Mouse (Mus musculus): ENCODE data around the gene Yap1. TPM values are rescaled to one million over a fixed set of nuclear protein-coding genes. Genes with fewer than 3 reads are reported as not detected.

The Yap1 gene
- polyA plus RNA-seq (2014; fragmentation: Nextera tagmentation; extraction: Ambion mirVana): 22.1 and 25.0 TPM in 2 replicates

- WGBS: under 1% methylated on average over 72 of the region's 79 CpGs
- H3K9ac ChIP-seq (ENCODE audit: low read length): peak within 1 kb of the TSS; percentile 94
- no peaks in the 10 kb centered on the region for H3K9me3 ChIP-seq (ENCODE audit: control insufficient read depth, low read length)
- ATAC-seq (ENCODE audit: low FRiP score) (peak; percentile 87), DNase-seq (ENCODE audit: low spot score, missing footprints) (peak; percentile 99)
- H3K4me1 ChIP-seq (ENCODE audit: control insufficient read depth, insufficient read depth, low read length): peaks cover 9% of the 10 kb centered on the region
- no peaks in the 10 kb centered on the region for H3K36me3 ChIP-seq (ENCODE audit: control insufficient read depth, insufficient read depth, low read length)
- H3K27me3 ChIP-seq (ENCODE audit: control insufficient read depth, insufficient read depth, low read length): no peaks in the 10 kb centered on the region
- H3K27ac ChIP-seq (ENCODE audit: low read depth, low read length): peak within 1 kb of the TSS; percentile 87
- H3K4me2 ChIP-seq: peak within 1 kb of the TSS; percentile 76
- H3K4me3 ChIP-seq (ENCODE audit: low read depth, low read length): peak within 1 kb of the TSS; percentile 78
These were observed at the start of gene Yap1 for GRCm38 (mm10) chr9:8004370-8004991. Gene Yap1 (minus strand): TSS chr9:8004596.

DNA sequence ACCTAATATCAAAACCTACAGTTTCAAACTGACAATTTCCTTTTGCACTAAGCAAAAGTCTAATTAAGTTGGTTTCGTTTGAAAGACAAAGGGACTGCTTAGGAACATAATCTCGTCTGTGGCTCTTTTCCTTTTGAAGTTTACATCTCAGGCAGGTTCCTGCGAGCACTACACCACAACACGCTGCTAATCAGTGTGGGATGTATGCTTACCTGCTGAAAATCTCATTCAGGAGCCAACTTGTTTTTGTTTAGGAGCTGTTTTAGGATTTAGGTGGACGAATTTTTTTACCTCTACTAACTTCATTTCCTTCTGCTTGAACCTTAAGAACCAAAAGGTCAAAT, 38.6 kb upstream of the Yap1 start:
- peak; percentile 55 for ATAC-seq (ENCODE audit: low FRiP score)
- Histone ChIP-seq H3K9ac (ENCODE audit: low read length) (peak overlapping the region; percentile 75; the same call in 1 of the 2 replicates), H3K4me3 (ENCODE audit: low read depth, low read length) (no peak overlapping the region), H3K36me3 (ENCODE audit: control insufficient read depth, insufficient read depth, low read length) (no peaks in the 10 kb centered on the region), H3K27ac (ENCODE audit: low read depth, low read length) (no peak overlapping the region), H3K9me3 (ENCODE audit: control insufficient read depth, low read length) (no peaks in the 10 kb centered on the region), H3K27me3 (ENCODE audit: control insufficient read depth, insufficient read depth, low read length) (no peaks in the 10 kb centered on the region), H3K4me2 (peak overlapping the region; percentile 67), H3K4me1 (ENCODE audit: control insufficient read depth, insufficient read depth, low read length) (no peaks in the 10 kb centered on the region)
- no peak for DNase-seq (ENCODE audit: low spot score, missing footprints)
- WGBS: 18% methylated on average over 5 of the region's 5 CpGs

DNA sequence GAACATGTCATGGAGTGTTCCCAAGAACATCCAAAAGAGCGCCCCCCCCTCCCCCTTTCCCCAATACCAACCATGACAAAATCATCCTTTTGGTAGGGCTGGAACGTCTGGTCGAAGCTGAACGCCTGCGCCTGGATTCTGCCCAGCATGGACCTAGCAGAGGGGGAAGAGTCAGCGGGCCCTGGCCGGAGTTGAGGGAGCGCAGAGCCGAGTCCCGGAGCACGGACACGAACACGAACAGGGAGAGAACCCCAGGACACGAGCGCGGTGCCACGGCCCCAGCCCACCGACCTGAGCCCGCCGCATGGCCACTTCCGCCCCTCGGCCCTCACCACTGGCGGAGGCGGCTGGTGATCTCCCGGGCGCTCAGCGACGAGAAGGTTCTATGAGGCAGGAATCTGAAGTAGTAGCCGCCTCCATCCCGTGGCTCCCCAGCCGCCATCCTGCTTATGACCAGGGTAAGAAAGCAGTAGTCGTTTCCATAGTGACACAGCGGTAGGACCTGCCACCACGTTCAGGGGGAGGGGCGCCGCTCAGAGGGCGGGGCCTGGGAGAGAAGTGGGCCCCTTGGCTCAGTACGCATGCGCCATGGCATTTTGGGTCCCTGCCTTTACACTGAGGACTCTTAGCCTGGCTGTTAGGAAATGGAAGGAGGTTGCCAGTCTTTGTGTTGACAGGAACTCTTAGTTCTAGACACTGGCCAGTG, 38.1 kb upstream of the Yap1 start, which contains the start of gene Cfap300:
Gene Cfap300 (minus strand): TSS at position 486 of the 706 bp plus-strand sequence.
- ATAC-seq (ENCODE audit: low FRiP score) (peak; percentile 99), DNase-seq (ENCODE audit: low spot score, missing footprints) (peak; percentile 100)
- Histone ChIP-seq H3K9ac (ENCODE audit: low read length) (peak within 1 kb of the TSS; percentile 75), H3K4me3 (ENCODE audit: low read depth, low read length) (peak within 1 kb of the TSS; percentile 66), H3K4me1 (ENCODE audit: control insufficient read depth, insufficient read depth, low read length) (no peaks in the 10 kb centered on the region), H3K4me2 (peak within 1 kb of the TSS; percentile 67), H3K27ac (ENCODE audit: low read depth, low read length) (peak within 1 kb of the TSS; percentile 58), H3K9me3 (ENCODE audit: control insufficient read depth, low read length) (no peaks in the 10 kb centered on the region), H3K36me3 (ENCODE audit: control insufficient read depth, insufficient read depth, low read length) (no peaks in the 10 kb centered on the region), H3K27me3 (ENCODE audit: control insufficient read depth, insufficient read depth, low read length) (no peaks in the 10 kb centered on the region)
- WGBS: 0% methylated on average over 38 of the region's 39 CpGs

- H3K36me3 ChIP-seq (ENCODE audit: control insufficient read depth, insufficient read depth, low read length): no peaks in the 10 kb centered on the region
- no peak overlapping the region for H3K4me3 ChIP-seq (ENCODE audit: low read depth, low read length)
- H3K9ac ChIP-seq (ENCODE audit: low read length): no peak overlapping the region
- no peaks in the 10 kb centered on the region for H3K4me1 ChIP-seq (ENCODE audit: control insufficient read depth, insufficient read depth, low read length)
- no peak overlapping the region for H3K27ac ChIP-seq (ENCODE audit: low read depth, low read length)
- DNase-seq (ENCODE audit: low spot score, missing footprints): no peak
- no peaks in the 10 kb centered on the region for H3K9me3 ChIP-seq (ENCODE audit: control insufficient read depth, low read length)
- 38% methylated on average over 7 of the region's 7 CpGs for WGBS
- no peaks in the 10 kb centered on the region for H3K27me3 ChIP-seq (ENCODE audit: control insufficient read depth, insufficient read depth, low read length)
- peak; percentile 41; the same call in 1 of the 2 replicates for ATAC-seq (ENCODE audit: low FRiP score)
- H3K4me2 ChIP-seq: no peak overlapping the region
These were observed 31.1 kb upstream of the Yap1 start for GRCm38 (mm10) chr9:8035546-8035945.

- H3K4me1 ChIP-seq (ENCODE audit: control insufficient read depth, insufficient read depth, low read length): no peaks in the 10 kb centered on the region
- H3K36me3 ChIP-seq (ENCODE audit: control insufficient read depth, insufficient read depth, low read length): no peaks in the 10 kb centered on the region
- DNase-seq (ENCODE audit: low spot score, missing footprints) (no peak), ATAC-seq (ENCODE audit: low FRiP score) (no peak)
- H3K27ac ChIP-seq (ENCODE audit: low read depth, low read length): no peak overlapping the region
- H3K27me3 ChIP-seq (ENCODE audit: control insufficient read depth, insufficient read depth, low read length): no peaks in the 10 kb centered on the region
- H3K4me2 ChIP-seq: no peak overlapping the region
- no peak overlapping the region for H3K9ac ChIP-seq (ENCODE audit: low read length)
- H3K4me3 ChIP-seq (ENCODE audit: low read depth, low read length): no peak overlapping the region
- no peaks in the 10 kb centered on the region for H3K9me3 ChIP-seq (ENCODE audit: control insufficient read depth, low read length)
- WGBS: 55% methylated on average over 4 of the region's 4 CpGs
These were observed 30.7 kb upstream of the Yap1 start for GRCm38 (mm10) chr9:8035091-8035490.

- 84% methylated on average over 1 of the region's 1 CpGs for WGBS
- ATAC-seq (ENCODE audit: low FRiP score): no peak
These were observed 29.7 kb upstream of the Yap1 start for GRCm38 (mm10) chr9:8034143-8034542.

DNA sequence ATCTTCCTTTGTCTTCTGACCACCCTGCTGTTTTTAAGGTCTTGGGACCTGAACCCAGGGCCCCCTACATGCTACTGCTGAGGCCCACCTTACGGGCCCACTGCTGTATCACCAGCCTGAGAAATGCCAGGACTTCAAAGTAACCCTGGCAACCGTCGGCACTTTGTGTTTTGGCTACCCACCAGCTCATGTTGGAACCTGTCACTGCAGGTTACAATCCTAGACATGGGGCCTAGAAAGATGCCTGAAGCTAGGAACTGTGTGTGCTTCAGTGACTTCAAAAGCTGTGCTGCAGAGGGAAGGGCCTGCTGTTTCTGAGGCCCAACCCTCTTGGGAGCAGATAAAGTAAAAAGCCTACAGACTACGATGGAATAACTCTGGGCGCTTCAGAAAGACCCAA, 28.5 kb upstream of the Yap1 start:
- no peaks in the 10 kb centered on the region for H3K9me3 ChIP-seq (ENCODE audit: control insufficient read depth, low read length)
- H3K27ac ChIP-seq (ENCODE audit: low read depth, low read length): no peak overlapping the region
- H3K36me3 ChIP-seq (ENCODE audit: control insufficient read depth, insufficient read depth, low read length): no peaks in the 10 kb centered on the region
- H3K4me1 ChIP-seq (ENCODE audit: control insufficient read depth, insufficient read depth, low read length): no peaks in the 10 kb centered on the region
- no peak overlapping the region for H3K4me3 ChIP-seq (ENCODE audit: low read depth, low read length)
- H3K4me2 ChIP-seq: no peak overlapping the region
- no peak for ATAC-seq (ENCODE audit: low FRiP score)
- WGBS: 80% methylated on average over 5 of the region's 5 CpGs
- H3K27me3 ChIP-seq (ENCODE audit: control insufficient read depth, insufficient read depth, low read length): no peaks in the 10 kb centered on the region
- no peak for DNase-seq (ENCODE audit: low spot score, missing footprints)
- H3K9ac ChIP-seq (ENCODE audit: low read length): no peak overlapping the region

More at GRCm38 (mm10) chr9:8034143-8034542, 29.7 kb upstream of the Yap1 start:
- Histone ChIP-seq H3K9me3 (ENCODE audit: control insufficient read depth, low read length) (no peaks in the 10 kb centered on the region), H3K4me3 (ENCODE audit: low read depth, low read length) (no peak overlapping the region), H3K9ac (ENCODE audit: low read length) (no peak overlapping the region), H3K4me2 (no peak overlapping the region), H3K27ac (ENCODE audit: low read depth, low read length) (no peak overlapping the region), H3K27me3 (ENCODE audit: control insufficient read depth, insufficient read depth, low read length) (no peaks in the 10 kb centered on the region), H3K36me3 (ENCODE audit: control insufficient read depth, insufficient read depth, low read length) (no peaks in the 10 kb centered on the region), H3K4me1 (ENCODE audit: control insufficient read depth, insufficient read depth, low read length) (no peaks in the 10 kb centered on the region)
- DNase-seq (ENCODE audit: low spot score, missing footprints): no peak

DNA sequence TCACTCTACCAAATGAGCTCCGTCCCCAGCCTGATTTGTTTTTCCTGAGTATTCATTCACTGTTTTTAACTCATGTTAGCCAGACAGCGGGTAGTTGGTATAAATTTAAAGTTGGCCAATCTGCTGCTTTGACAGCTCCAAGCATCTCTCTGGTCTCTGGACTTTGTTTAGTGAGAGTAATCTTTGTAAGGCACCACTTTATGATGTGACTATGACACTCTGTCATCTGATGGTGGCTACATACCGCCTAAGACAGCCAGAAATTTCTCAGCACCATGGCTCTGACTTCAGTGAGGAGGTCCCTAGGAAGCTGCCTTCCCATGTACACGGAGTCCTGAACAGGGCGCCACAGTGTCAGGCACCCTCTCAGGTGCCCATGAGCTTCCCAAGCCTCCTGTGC, 14.2 kb upstream of the Yap1 start:
- 88% methylated on average over 5 of the region's 5 CpGs for WGBS
- H3K27ac ChIP-seq (ENCODE audit: low read depth, low read length): no peak overlapping the region
- H3K9ac ChIP-seq (ENCODE audit: low read length): no peak overlapping the region
- no peaks in the 10 kb centered on the region for H3K36me3 ChIP-seq (ENCODE audit: control insufficient read depth, insufficient read depth, low read length)
- no peak overlapping the region for H3K4me2 ChIP-seq
- H3K4me3 ChIP-seq (ENCODE audit: low read depth, low read length): no peak overlapping the region
- H3K9me3 ChIP-seq (ENCODE audit: control insufficient read depth, low read length): no peaks in the 10 kb centered on the region
- H3K4me1 ChIP-seq (ENCODE audit: control insufficient read depth, insufficient read depth, low read length): no peaks in the 10 kb centered on the region
- H3K27me3 ChIP-seq (ENCODE audit: control insufficient read depth, insufficient read depth, low read length): no peaks in the 10 kb centered on the region
- DNase-seq (ENCODE audit: low spot score, missing footprints) (no peak), ATAC-seq (ENCODE audit: low FRiP score) (no peak)

- Histone ChIP-seq H3K27me3 (ENCODE audit: control insufficient read depth, insufficient read depth, low read length) (no peaks in the 10 kb centered on the region), H3K4me1 (ENCODE audit: control insufficient read depth, insufficient read depth, low read length) (no peaks in the 10 kb centered on the region), H3K9me3 (ENCODE audit: control insufficient read depth, low read length) (no peaks in the 10 kb centered on the region), H3K27ac (ENCODE audit: low read depth, low read length) (no peak overlapping the region), H3K9ac (ENCODE audit: low read length) (no peak overlapping the region), H3K4me3 (ENCODE audit: low read depth, low read length) (no peak overlapping the region), H3K4me2 (no peak overlapping the region), H3K36me3 (ENCODE audit: control insufficient read depth, insufficient read depth, low read length) (no peaks in the 10 kb centered on the region)
- ATAC-seq (ENCODE audit: low FRiP score): 0 out of 2 replicates have a peak, but pooled peaks have one; percentile 43
- WGBS: 62% methylated on average over 15 of the region's 20 CpGs
- DNase-seq (ENCODE audit: low spot score, missing footprints): no peak
These were observed 13.0 kb upstream of the Yap1 start for GRCm38 (mm10) chr9:8017253-8017913.
